Mouse (Mus musculus) midbrain, postnatal 0 days (tissue): Measurements from ENCODE around the gene Wdr62. TPM values are rescaled to one million over a fixed set of nuclear protein-coding genes. Genes with fewer than 3 reads are reported as not detected.

Experiments used
- ATAC-seq: fragments of 200-750 bp; cut with Nextera tagmentation; 2 replicates; pipeline ENCODE4 v1.8.0; 2017; ENCODE audit warnings: moderate number of reproducible peaks, mild to moderate bottlenecking, moderate TSS enrichment, moderate library complexity; ENCODE audit not compliant: low FRiP score
- DNase-seq: peaks from one replicate; pipeline ENCODE4 v3.0.0-alpha.2; 2015; ENCODE audit warnings: low spot score
- H3K27ac ChIP-seq: fragments of 300-500 bp; sonication (generic); 2 replicates; pipeline ENCODE4 v1.5.1; 2014; ENCODE audit warnings: low read depth, mild to moderate bottlenecking, low read length, mixed read lengths
- H3K27me3 ChIP-seq: fragments of 300-500 bp; sonication (generic); 2 replicates; pipeline ENCODE4 v1.6.1; 2014; ENCODE audit warnings: low read length, control low read depth, mixed read lengths; ENCODE audit not compliant: insufficient read depth
- H3K36me3 ChIP-seq: fragments of 300-500 bp; sonication (generic); 2 replicates; pipeline ENCODE4 v1.6.1; 2014; ENCODE audit warnings: low read length, control low read depth, mixed read lengths; ENCODE audit not compliant: insufficient read depth
- H3K4me1 ChIP-seq: fragments of 300-500 bp; sonication (generic); 2 replicates; pipeline ENCODE4 v1.6.1; 2014; ENCODE audit warnings: mild to moderate bottlenecking, control low read depth, antibody characterized with exemption, low read length, mixed read lengths; ENCODE audit not compliant: insufficient read depth
- H3K4me2 ChIP-seq: fragments of 300-500 bp; sonication (generic); 2 replicates; pipeline ENCODE4 v1.6.1; 2014; ENCODE audit warnings: low read depth, mild to moderate bottlenecking, low read length, mixed read lengths; ENCODE audit not compliant: poor library complexity, severe bottlenecking
- H3K4me3 ChIP-seq: fragments of 300-500 bp; sonication (generic); 2 replicates; pipeline ENCODE4 v1.5.1; 2014; ENCODE audit warnings: low read depth, mild to moderate bottlenecking, low read length, moderate library complexity
- H3K9ac ChIP-seq: fragments of 300-500 bp; sonication (generic); replicated peaks from 2 replicates; pipeline ENCODE4 v1.6.1; 2014; ENCODE audit warnings: mild to moderate bottlenecking, low read length, moderate library complexity, mixed read lengths; ENCODE audit not compliant: poor library complexity, severe bottlenecking
- H3K9me3 ChIP-seq: fragments of 300-500 bp; sonication (generic); 2 replicates; pipeline ENCODE4 v1.6.1; 2016; ENCODE audit warnings: low read length, control low read depth
- CTCF ChIP-seq: IDR thresholded peaks from 2 replicates; pipeline ENCODE4 v1.5.1; 2016; ENCODE audit warnings: antibody characterized with exemption, mild to moderate bottlenecking
- WGBS: fragments of 180-500 bp; shearing (Covaris S2); extraction: QIAGEN DNeasy Blood & Tissue Kit; methylation state at CpG from one replicate; pipeline ENCODE4 v1.1.7; 2014; 5-methylcytosine and 5-hydroxymethylcytosine counted together
- polyA plus RNA-seq: library from polyadenylated mRNA; unstranded; fragments of >200 nt; fragmentation: Nextera tagmentation; extraction: Ambion mirVana; gene quantifications from 2 replicates; pipeline ENCODE4 v1.2.1, GENCODE M21; 2015
- total RNA-seq: library from RNA; depleted of rRNA; stranded (reverse); fragments of >200 nt; gene quantifications from 2 replicates; pipeline ENCODE4 v1.2.3, GENCODE M21; 2014

Wdr62 gene
- total and polyA plus RNA-seq, 2 experiments from 2014 or later: 1.7 to 4.1 TPM

DNA sequence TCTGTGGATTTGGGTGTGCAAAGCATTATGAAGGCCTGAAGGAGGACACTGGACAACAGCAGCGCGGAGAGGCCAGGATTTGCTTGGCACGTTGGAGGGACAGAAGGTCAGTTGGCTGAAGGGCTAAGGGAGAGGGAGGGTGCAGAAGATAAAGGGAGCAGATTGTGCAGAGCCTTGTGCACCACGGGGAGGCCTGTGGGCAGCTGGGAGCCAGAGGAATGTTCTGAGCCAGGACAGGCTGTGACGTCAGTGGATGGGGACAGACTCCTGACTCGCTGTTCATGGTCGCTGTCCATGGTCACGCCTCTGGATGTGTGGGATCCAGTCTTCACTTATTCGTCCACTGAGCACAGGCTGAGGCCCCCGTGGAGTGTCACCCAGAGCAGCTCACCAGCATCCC lies 14.9 kb upstream of the Wdr62 start:
- no peak for TF ChIP-seq CTCF
- no peak for ATAC-seq
- Histone ChIP-seq H3K9ac (no peak overlapping the region), H3K4me1 (peaks cover 11% of the 10 kb centered on the region; the same call in 1 of the 2 replicates), H3K27me3 (no peaks in the 10 kb centered on the region), H3K36me3 (peaks cover 47% of the 10 kb centered on the region), H3K27ac (no peak overlapping the region), H3K4me2 (no peak overlapping the region), H3K4me3 (no peak overlapping the region), H3K9me3 (no peaks in the 10 kb centered on the region)
- WGBS: 77% methylated on average over 10 of the region's 10 CpGs
- peak; percentile 47 for DNase-seq

DNA sequence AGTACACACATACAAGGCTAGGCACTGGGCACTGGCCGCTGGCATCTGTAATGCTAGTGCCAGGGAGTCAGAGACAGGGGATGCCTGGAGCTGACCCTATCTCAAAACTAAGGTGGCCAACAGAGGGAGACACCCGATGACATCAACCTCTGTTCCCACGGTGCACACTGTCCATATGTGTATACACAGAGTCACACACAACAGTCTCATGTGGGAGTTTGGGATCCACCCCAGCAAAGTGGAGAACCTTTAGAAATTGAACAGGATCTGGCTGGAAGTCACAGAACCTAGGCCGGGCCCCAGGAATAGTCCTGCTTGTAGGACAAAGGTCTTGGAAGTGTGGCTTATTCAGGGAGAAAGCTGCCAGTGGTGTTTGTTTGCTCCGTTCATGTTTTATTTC lies 14.1 kb upstream of the Wdr62 start:
- Histone ChIP-seq H3K36me3 (peaks cover 40% of the 10 kb centered on the region), H3K27ac (no peak overlapping the region), H3K4me3 (no peak overlapping the region), H3K4me1 (peaks cover 11% of the 10 kb centered on the region; the same call in 1 of the 2 replicates), H3K4me2 (no peak overlapping the region), H3K27me3 (no peaks in the 10 kb centered on the region), H3K9ac (0 out of 2 replicates have a peak overlapping the region, but pooled peaks have one; percentile 19), H3K9me3 (no peaks in the 10 kb centered on the region)
- no peak for TF ChIP-seq CTCF
- WGBS: 88% methylated on average over 5 of the region's 5 CpGs
- ATAC-seq (no peak), DNase-seq (no peak)

DNA sequence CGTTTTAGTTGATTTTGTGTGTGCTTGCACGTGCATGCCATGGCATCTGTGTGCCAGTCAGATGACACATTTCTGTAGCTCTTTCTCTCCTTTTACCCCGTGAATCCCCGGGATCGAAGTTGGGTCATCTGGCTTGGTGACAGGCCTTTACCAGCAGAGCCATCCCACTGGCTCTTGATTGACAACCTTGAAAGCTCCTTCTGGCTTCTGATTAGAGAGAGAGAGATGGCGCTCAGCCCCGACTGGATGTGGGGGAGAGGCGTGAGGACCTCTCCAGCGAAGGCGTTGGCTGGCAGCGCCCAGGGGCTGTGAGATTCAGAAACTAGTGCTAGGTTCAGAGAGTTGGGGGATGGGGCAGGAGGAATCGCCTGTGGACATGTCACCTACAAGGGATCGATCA lies 13.6 kb upstream of the Wdr62 start:
- peaks cover 11% of the 10 kb centered on the region; the same call in 1 of the 2 replicates for H3K4me1 ChIP-seq
- H3K27me3 ChIP-seq: no peaks in the 10 kb centered on the region
- H3K36me3 ChIP-seq: peaks cover 35% of the 10 kb centered on the region
- no peak for TF ChIP-seq CTCF
- peak; percentile 27 for DNase-seq
- H3K27ac ChIP-seq: no peak overlapping the region
- no peak overlapping the region for H3K9ac ChIP-seq
- no peak overlapping the region for H3K4me2 ChIP-seq
- ATAC-seq: no peak
- WGBS: 59% methylated on average over 13 of the region's 13 CpGs
- H3K9me3 ChIP-seq: no peaks in the 10 kb centered on the region
- no peak overlapping the region for H3K4me3 ChIP-seq

DNA sequence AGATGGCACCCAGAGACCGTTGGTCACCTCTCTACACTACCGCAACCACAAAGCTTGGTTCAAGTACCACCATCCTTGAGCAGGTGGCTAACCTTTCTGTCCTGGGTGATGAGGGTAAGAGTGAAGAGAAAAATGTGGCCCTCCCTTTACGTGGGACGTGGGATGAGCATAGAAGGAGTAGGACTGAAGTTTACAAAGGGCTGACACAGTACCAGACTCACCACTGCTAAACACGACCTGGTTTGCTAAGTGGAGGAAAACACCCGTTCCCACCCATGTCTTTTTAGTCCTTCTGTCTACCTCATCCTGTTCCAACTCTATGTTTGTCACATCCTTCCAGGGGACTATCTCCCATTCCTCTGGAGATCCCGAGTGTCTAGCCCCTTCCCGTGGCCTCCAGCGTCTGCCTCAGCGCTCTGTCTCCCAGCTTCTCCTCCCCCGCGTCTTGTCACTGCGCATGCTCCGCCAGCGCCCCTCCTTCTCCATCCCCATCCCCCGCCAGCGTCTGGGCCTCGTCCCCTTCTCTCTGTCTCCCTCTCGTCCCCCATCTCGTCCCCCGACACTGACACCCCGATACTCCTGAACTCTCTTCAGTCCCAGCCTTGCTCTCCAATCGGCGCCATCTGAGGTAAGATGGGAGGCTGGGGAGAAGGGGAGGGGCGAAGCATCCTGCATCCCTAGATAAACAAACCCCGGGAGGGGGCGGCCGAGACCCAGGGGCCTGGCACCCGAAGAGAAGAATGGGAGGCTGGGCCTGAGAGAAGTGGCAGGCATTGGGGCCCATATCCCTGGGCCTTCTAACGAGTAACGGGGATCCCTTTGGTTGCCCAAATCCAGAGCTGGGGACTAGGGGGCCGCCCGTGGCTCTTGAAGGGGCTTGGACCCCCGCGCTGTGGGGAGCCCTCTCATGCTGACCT lies 11.3 kb upstream of the Wdr62 start, which contains the start of gene Clip3:
Gene Clip3, plus strand, starts transcription at position 514 of the 917 bp plus-strand sequence.
- peak within 1 kb of the TSS; percentile 87 for H3K4me2 ChIP-seq
- peaks cover 11% of the 10 kb centered on the region; the same call in 1 of the 2 replicates for H3K4me1 ChIP-seq
- no peaks in the 10 kb centered on the region for H3K9me3 ChIP-seq
- DNase-seq (peak; percentile 91), ATAC-seq (peak; percentile 81)
- H3K27ac ChIP-seq: peak within 1 kb of the TSS; percentile 85
- peak within 1 kb of the TSS; percentile 66 for H3K4me3 ChIP-seq
- H3K36me3 ChIP-seq: peaks cover 13% of the 10 kb centered on the region
- WGBS: 6% methylated on average over 34 of the region's 35 CpGs
- H3K9ac ChIP-seq: peak within 1 kb of the TSS; percentile 76
- H3K27me3 ChIP-seq: no peaks in the 10 kb centered on the region
- peak; percentile 33 for TF ChIP-seq CTCF

DNA sequence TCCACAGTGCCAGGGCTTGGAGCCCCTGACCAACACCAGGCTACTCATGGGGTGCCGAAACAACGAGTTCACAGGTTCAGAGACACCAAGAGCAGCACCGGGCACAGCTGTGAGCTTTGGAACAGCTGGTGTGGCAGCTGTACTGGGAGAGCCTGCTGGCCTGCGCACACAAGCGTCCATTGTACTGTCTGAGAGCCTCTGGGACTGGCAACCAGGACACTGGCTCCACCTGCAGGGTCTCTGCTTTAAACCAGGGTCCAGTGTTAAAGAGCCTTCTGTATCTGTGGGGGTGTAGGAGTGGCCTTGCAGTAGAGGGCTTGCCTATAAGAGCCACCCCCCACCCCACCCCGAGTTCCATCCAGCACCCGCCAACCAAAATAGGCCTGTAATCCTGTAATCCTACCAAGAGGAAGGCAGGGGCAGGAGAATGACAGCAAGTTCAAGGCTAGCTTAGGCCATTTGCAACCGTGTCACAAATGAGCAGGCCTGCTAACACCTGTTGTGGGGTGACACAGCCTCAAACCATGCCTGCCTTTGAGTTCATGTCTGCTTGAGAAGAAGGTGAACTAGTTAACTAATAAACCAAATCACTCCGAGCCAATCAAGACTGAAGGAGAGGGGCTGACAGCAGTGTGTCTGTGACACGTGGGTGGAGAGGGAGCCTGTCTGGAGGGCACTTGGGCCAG lies 9.6 kb upstream of the Wdr62 start:
- Histone ChIP-seq H3K4me2 (no peak overlapping the region), H3K4me1 (peaks cover 11% of the 10 kb centered on the region; the same call in 1 of the 2 replicates), H3K27me3 (no peaks in the 10 kb centered on the region), H3K9ac (no peak overlapping the region; the same call in 1 of the 2 replicates), H3K27ac (no peak overlapping the region), H3K4me3 (no peak overlapping the region), H3K36me3 (peaks cover 4% of the 10 kb centered on the region; the same call in 1 of the 2 replicates), H3K9me3 (no peaks in the 10 kb centered on the region)
- DNase-seq: peak; percentile 65
- TF ChIP-seq CTCF: peak; percentile 12; the same call in 1 of the 2 replicates
- 0 out of 2 replicates have a peak, but pooled peaks have one; percentile 15 for ATAC-seq
- 52% methylated on average over 10 of the region's 10 CpGs for WGBS
